Mouse (Mus musculus) hindlimb bud, embryonic 11.5 days (tissue): ENCODE measurements around the gene Haao.
A peak's percentile ranks its signal among the peaks of the same experiment; 100 is the strongest.

Source experiments
- DNase-seq: peaks from one replicate; pipeline ENCODE4 v3.0.0-alpha.2; 2012; ENCODE audit warnings: low read depth, low spot score; ENCODE audit errors: extremely low spot score

Haao gene

DNA sequence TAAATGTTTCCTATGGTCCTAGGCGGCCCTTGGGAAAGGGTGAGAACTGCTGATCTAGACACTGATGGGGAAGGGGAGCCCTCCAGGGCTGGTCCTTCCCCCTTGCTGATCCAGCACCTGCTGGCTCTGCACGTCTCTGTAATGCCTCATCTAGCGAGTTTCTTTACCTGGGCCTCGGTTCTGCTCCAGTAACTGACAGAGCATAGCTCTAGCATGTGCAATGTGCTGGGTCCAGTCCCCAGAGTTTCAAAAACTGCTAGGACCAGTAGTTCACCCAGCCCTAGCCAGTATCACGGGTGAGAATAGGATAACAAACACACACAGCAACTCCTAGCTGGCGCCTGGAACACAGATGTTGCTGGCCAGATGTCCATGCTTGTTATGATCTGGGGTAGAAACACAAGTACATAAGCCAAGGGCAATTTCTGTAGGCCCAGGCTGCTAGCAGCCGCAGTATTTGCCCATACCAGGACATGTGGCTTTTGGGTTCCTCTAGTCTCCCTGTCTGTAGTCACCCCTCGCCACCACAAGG, 10.0 kb downstream of the Haao start:
- no peak for DNase-seq

DNA sequence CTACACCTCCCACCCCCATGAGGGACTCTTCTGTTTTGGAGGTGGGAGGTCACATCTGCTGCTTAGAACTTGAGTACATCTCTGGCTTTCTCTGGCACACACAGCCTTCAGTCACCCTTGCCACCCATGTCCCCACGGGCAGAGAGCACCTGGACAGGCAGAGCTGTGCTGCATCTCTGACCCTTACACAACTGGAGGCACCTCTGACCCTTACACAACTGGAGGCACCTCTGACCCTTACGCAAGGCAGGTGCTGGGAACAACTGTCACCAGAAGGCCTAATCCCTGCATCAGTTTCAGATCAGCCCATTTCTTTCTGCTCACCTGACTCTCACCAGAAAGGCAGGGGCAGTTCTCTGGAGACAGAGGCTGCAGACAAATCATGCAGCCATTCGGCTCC, 11.7 kb downstream of the Haao start:
- no peak for DNase-seq

DNA sequence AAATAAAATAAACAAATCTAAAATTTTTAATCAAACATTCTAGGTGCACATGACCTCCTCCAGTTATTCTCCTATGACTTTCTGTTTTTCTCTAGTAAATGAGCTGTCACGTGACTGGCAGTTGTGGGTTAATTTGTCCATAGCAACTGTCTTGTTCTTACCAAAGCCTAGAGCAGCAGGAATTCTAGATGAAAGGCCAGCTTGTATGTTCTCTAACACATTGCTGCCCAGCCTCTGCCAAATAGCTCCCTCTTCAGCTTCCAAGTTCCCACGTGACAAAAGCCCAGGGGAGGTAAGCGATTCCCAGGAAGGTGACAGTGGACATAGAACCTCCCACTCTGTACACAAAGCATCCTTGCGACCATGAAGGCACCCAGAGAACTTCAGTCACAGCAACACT, 13.6 kb downstream of the Haao start:
- DNase-seq = no peak

GRCm38 (mm10) chr17:83830616-83831292, 17.0 kb downstream of the Haao start:
- DNase-seq = no peak

DNA sequence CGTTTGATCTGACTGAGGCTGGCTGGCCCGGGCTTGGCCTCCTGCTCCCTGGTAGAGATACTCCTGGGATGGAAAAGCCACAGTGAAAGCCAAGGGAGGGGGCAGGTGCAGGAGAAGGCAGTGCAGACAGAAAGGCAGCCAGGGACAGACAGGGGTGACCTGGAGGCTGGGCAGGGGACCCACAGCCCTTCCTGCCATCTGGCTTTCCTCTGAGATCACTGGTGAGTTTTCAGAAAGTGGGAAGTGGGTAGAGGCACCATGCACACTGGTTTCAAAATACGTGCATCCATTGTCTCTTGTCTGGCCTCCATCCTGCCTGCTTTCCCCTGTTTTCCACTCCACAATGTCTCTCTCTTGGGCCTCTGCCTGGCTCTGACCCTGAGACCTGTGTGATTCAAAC, 18.4 kb downstream of the Haao start:
- no peak for DNase-seq

DNA sequence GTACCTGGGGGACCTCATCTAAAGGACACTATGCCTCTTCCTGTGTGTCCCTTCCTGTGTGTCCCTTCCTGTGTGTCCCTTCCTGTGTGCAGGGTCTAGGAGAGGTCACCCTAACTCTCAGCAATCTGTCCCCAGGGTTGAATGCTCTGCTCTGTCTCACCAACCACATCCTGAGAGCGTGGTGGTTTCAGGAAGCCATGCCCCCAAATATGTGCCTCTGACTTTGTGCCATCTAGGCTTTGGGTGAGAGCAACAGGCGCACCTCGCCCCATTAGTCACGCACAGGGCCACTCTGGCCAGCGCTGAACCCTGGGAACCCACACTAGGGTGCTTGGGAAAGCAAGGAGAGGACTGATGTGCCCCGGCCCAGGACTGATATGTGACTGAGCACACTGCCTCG, 23.9 kb downstream of the Haao start:
- DNase-seq = no peak

DNA sequence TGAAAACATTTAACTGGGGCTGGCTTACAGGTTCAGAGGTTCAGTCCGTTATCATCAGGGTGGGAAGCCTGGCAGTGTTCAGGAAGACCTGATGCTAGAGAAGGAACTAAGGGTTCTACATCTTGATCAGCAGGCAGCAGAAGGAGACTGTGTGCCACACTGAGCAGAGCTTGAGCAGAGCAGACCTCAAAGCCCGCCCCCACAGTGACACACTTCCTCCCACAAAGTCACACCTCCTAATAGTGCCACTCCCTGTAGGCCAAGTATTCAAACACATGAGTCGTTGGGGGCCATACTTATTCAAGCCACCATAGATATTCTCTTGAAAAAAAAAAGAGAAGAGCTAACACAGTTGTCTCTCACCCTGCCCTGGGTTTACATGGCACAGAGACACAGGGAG, 25.9 kb downstream of the Haao start:
- no peak for DNase-seq

DNA sequence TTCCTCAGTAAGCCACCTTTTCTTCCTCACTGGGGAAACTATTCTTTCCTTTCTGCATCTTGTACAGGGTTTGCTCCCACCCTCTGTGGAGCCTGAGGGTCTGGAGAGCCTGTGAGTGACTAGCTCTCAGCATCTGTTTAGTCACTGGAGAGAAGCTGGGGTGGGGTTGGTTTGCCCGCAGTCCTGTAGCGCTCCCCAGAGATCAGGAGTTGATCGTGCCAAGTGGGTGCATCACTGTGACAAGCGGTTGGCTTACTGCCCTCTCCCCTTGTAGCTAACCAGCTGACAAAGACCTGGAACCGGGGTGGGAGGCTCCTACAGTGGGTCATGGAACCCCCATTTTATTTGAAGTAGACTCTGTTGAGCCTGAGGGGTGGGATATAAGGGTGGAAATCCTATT, 27.1 kb downstream of the Haao start:
- DNase-seq = no peak

- DNase-seq = no peak
These were observed 28.3 kb downstream of the Haao start for GRCm38 (mm10) chr17:83819503-83819902.

- DNase-seq = no peak
These were observed 30.8 kb downstream of the Haao start for GRCm38 (mm10) chr17:83816996-83817395.

GRCm38 (mm10) chr17:83813050-83813449, 34.7 kb downstream of the Haao start:
- DNase-seq = no peak

DNA sequence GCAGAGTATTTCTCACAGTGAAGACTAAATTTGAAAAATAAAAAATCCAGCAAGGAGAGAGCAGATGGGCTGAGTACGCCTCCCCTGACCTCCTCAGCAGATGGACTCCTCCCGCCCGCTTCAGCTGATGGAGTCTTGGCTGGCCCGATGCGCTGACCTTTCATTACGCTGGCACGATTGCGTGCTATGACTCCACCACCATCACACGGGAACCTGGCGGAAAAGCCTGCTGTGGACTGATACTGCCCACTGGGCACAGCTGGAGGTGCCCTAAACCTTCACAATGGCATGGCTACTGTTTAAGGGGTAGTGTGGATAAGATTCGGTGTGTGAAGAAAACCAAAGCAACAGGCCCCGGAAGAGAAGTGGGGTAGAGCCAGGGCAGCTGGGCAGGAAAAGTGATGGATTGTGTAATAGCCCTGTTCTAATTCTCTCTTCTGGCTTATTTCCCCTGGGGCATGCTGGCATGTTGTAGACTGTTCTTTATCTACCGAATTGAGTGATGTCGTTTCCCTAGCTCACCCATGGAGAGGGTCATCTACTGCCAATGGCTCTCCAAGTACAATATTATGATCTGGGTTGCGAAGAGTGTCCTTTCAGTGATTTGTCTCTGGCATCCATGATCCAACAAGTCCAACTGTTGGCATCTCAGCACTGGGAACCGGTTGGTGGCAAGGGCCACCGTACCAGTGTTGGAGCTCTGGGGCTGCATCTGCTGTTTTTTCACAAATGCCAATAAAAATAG, 35.4 kb downstream of the Haao start:
- DNase-seq = no peak

- DNase-seq = no peak
These were observed 37.5 kb downstream of the Haao start for GRCm38 (mm10) chr17:83810285-83810684.

DNA sequence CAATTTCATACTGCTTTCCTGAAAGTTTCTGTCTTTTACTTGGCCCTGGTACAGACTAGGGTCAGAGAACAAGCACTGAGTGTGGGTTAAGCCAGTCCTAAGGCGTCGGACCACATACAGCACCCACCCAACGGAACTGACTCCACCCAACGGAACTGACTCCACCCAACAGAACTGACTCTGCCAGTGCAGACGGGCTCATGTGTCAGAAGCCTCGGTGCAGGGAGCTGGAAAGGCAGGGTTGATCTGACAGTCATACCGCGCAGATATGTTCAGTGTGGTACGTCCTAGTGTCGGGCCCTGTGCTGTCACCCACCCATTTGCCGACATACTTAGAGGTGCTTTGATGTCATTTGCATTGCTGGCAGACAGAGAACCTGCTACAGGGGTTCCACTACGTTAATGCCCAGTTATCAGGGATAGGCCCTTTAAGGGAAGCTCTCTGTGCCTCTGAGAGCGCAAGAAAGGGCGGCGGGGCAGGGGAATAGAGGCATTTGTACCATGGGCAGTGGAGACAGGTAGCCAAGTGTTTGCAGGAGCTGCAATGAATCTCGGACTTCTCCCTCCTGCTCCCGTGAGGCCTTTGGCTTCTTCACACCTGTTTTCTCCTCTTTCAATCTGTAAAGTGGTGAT, 38.5 kb downstream of the Haao start:
- DNase-seq = no peak

DNA sequence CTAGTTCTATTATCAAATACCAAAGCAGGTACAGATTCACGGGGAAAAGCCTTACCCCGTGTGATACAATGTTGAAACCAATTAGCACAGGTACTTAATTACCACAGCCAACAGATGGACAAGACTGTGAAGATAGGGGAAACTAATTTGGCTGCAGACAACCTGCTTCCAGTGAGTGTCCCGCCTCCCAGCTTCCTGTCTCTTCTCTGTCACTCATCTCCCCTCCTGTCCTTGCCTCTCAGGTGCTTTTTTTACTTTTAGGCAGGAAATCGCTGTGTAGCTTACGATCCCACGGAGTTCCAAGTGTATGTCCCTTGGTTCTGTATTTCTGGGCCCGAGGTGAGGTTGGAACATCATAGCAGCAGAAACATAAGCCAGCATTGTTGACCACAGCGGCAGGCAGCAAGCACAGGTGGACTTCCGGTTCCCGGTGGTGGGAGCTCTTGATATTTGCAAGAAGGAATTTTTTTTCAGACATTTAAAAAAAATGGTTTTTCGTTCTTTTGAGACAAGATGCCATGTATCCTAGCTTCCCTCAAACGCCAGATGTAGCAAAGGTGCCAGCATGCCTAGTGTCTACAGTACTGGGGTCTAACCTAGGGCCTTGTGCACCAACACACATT, 39.2 kb downstream of the Haao start:
- DNase-seq = no peak

DNA sequence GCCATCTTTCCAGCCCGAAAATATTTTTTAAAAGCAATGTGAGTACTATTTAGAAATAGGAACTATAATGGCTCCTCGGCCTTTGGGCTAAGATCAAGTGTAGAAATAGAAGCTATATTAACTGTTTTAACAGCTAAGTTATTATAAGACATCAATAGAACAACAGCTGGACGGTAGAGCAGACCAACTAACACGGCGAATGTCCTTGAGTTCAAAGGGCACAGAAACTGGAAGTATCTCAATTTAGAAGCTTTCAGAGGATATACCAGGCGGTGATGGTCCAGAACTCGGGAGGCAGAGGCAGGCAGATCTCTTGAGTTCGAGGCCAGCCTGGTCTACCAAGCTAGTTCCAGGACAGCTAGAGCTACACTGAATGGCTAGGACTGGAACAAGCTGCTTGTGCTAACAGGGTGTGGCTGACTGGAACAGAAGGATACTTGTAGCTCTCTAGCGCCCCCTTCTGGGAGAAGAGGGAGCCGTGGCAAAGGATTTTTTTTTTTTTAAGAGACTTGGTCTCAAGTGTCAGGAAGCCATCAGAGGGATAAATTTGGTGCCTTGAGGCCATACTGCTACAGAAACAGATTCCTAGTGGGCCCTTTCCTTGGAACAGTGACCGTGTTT, 39.9 kb downstream of the Haao start:
- peak; percentile 28 for DNase-seq

DNA sequence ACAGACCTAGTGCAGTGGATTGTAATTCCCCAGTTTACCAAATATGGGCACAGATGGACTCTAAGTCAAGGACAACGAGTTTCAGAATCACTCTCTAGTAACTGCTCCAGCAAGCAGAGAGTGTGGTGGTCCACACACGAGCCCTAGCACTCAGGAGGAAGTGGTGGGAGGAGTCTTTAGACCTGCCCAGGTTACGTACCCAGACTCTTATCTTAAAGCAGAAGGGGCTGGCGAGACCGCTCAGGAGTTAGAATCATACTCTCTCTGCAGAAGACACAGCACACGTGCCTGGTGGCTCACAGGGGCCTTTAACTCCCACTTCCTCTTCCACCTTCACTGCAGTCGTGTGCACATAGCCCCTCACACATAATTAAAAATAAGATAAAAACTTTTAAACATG, 40.4 kb downstream of the Haao start:
- no peak for DNase-seq

- no peak for DNase-seq
These were observed 42.7 kb downstream of the Haao start for GRCm38 (mm10) chr17:83805078-83805477.

DNA sequence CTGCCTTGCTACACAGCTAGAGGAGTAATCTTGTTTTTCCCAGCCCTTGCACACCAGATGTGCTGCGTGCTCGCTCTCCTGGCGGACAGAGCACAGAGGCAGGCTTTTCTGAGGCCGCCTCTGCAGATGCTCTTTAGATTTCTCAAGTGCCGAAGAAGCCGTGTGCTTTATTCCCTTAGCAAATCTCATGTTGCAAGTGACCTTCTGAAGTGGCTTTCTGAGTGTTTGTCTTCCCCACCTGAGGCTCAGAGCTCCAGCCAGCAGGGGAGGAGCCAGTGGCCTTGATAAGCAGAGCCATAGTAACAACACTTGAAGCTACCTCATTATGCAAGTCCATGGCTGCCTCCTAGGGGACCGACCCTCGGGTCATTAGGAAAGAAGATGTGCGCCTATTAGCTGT, 43.8 kb downstream of the Haao start:
- no peak for DNase-seq

GRCm38 (mm10) chr17:83799506-83800050, 48.2 kb downstream of the Haao start:
- DNase-seq = no peak

DNA sequence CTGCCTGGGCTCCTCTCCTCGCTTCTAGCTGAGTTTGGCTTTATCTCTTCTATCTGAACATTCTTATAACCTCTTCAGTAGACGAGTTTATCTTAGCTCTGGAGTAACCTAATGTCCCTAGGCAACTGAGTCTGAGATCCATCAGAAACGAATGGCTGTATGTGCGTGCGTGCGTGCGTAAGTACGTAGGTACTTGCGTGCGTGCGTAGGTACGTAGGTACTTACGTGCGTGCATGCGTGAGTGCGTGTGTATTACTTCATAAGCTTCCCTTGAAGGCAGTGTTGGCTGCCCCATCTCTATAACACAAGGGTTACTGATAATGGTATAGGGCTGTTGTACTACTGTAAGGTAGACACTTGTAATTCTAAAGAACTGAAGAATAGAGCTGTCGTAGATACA, 52.6 kb downstream of the Haao start:
- no peak for DNase-seq
